Mouse (Mus musculus): ENCODE results near the gene Slco4a1. TPM values are rescaled to one million over a fixed set of nuclear protein-coding genes. Genes with fewer than 3 reads are reported as not detected.

Slco4a1 gene
- polyA plus RNA-seq, 1 experiment from 2014 or later = 4.9 TPM

- 0 out of 2 replicates have a peak, but pooled peaks cover 4% of the 10 kb centered on the region for H3K27me3 ChIP-seq (ENCODE audit: poor library complexity, severe bottlenecking)
- DNase-seq (ENCODE audit: extremely low spot score, low spot score) = no peak
- H3K27ac ChIP-seq = no peak overlapping the region
- H3K9me3 ChIP-seq = no peaks in the 10 kb centered on the region
- H3K36me3 ChIP-seq (replicated peaks) = no peaks in the 10 kb centered on the region
- WGBS = 88% methylated on average over 7 of the region's 7 CpGs
- H3K4me1 ChIP-seq = peaks cover 19% of the 10 kb centered on the region
- H3K4me3 ChIP-seq = no peak overlapping the region
Observed at GRCm38 (mm10) chr2:180433350-180433749, 22.7 kb upstream of the Slco4a1 start.

DNA sequence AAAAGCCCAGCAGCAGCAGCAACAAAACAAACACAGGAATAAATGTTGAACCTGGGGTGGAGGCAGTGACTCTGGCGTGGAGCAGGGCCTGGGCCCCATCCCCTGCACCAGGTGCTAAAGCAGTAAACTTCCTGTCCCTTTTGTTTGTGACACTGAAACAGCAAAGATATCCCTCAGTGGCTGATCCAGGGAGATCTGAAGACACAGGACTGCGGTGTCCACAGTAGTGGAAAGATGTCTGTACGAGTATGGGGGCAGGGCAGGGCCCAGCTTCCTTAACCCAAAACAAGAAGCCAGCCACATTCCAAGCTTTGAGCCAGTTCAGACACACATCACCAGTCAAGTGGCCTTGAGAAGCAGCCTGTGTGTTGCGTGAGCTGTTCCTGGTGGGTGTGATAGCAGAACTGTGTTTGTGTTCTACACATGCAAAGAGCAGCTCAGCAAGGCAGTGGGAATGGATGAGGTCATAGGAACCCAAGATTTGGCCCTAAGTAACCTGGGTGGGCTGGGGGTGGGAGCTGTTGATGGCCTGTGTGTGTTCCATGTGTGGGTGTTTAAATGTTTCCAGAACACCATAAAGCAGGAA, 20.6 kb upstream of the Slco4a1 start:
- Histone ChIP-seq H3K27ac (no peak overlapping the region), H3K9me3 (no peaks in the 10 kb centered on the region), H3K4me3 (no peak overlapping the region), H3K4me1 (peaks cover 23% of the 10 kb centered on the region), H3K36me3 (replicated peaks) (no peaks in the 10 kb centered on the region), H3K27me3 (ENCODE audit: poor library complexity, severe bottlenecking) (0 out of 2 replicates have a peak, but pooled peaks cover 8% of the 10 kb centered on the region)
- WGBS = 81% methylated on average over 4 of the region's 4 CpGs
- no peak for DNase-seq (ENCODE audit: extremely low spot score, low spot score)

GRCm38 (mm10) chr2:180437149-180437864, 18.7 kb upstream of the Slco4a1 start:
- peaks cover 38% of the 10 kb centered on the region for H3K4me1 ChIP-seq
- no peaks in the 10 kb centered on the region for H3K36me3 ChIP-seq (replicated peaks)
- no peak for DNase-seq (ENCODE audit: extremely low spot score, low spot score)
- no peak overlapping the region for H3K27ac ChIP-seq
- WGBS = 85% methylated on average over 5 of the region's 5 CpGs
- no peak overlapping the region for H3K4me3 ChIP-seq
- peaks cover 11% of the 10 kb centered on the region; the same call in 1 of the 2 replicates for H3K27me3 ChIP-seq (ENCODE audit: poor library complexity, severe bottlenecking)
- H3K9me3 ChIP-seq = no peaks in the 10 kb centered on the region

- no peaks in the 10 kb centered on the region for H3K36me3 ChIP-seq (replicated peaks)
- no peak overlapping the region for H3K4me3 ChIP-seq
- no peak for DNase-seq (ENCODE audit: extremely low spot score, low spot score)
- no peak overlapping the region for H3K27ac ChIP-seq
- peaks cover 11% of the 10 kb centered on the region; the same call in 1 of the 2 replicates for H3K27me3 ChIP-seq (ENCODE audit: poor library complexity, severe bottlenecking)
- 86% methylated on average over 3 of the region's 3 CpGs for WGBS
- no peaks in the 10 kb centered on the region for H3K9me3 ChIP-seq
- peaks cover 39% of the 10 kb centered on the region for H3K4me1 ChIP-seq
Observed at GRCm38 (mm10) chr2:180439791-180440190, 16.3 kb upstream of the Slco4a1 start.

DNA sequence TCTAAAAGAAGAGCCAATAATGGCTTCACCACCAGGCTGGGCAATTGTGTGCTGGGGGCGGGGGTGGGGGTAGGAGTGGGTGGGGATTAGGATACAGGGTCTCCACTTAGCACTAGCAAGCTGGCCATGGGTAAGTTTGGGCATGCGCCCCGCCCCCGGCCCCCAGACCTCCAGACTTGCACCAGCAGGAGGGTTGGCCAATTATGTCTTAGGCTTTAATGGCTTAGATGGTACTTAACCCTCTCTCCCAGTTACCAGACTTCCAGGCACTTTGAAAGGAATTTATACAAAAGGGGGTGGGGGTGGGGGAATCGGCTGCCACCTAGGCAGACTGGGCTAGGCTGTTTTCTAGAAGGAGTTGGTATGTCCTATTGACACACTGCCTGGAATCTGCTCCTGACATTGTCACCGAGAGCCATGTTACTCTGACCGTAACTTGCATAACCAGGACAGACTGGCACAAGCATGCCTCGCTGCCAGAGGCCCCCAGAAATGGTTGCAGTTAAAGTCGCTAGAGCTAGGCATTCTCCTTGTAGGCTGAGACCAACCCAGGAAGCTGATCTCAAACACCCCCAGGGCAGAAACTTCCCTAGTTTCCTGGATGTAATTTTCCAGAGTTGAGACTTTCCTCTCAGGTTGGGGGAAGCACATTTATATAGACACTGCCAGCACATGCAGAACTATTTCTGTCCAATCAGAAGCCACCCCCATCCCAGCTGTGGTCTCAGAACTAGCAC, 15.3 kb upstream of the Slco4a1 start:
- WGBS = 45% methylated on average over 9 of the region's 9 CpGs

DNA sequence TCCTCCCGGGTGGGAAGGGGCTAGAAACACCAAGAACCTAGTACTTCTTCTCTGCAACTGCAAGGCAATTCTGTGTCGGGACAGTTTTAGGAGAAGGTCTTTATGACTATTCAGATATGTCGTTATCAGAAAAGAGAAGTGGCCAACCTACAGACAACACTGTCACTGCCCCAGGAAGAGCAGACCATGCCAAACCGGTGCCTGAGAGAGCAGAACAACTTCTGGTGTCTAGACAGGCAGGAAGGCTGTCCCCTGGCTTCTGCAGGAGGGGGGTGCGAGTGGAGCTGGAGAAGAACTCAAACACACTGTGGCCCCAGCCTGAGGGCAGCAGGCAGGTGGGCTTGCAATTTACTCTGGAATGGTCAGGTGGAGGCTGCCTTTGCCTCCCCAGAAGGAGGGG, 14.0 kb upstream of the Slco4a1 start:
- WGBS = 91% methylated on average over 5 of the region's 5 CpGs
- H3K4me3 ChIP-seq = no peak overlapping the region
- no peak for DNase-seq (ENCODE audit: extremely low spot score, low spot score)

More for the DNA sequence above, 15.3 kb upstream of the Slco4a1 start:
- H3K4me3 ChIP-seq = no peak overlapping the region
- peak; percentile 37 for DNase-seq (ENCODE audit: extremely low spot score, low spot score)
- H3K9me3 ChIP-seq = no peaks in the 10 kb centered on the region
- H3K27me3 ChIP-seq (ENCODE audit: poor library complexity, severe bottlenecking) = peaks cover 11% of the 10 kb centered on the region; the same call in 1 of the 2 replicates
- 0 out of 2 replicates have a peak overlapping the region, but pooled peaks have one; percentile 7 for H3K27ac ChIP-seq
- no peaks in the 10 kb centered on the region for H3K36me3 ChIP-seq (replicated peaks)
- peaks cover 46% of the 10 kb centered on the region for H3K4me1 ChIP-seq

GRCm38 (mm10) chr2:180443861-180444260, 12.2 kb upstream of the Slco4a1 start:
- H3K36me3 ChIP-seq (replicated peaks) = no peaks in the 10 kb centered on the region
- no peak overlapping the region for H3K27ac ChIP-seq
- WGBS = 71% methylated on average over 7 of the region's 7 CpGs
- H3K27me3 ChIP-seq (ENCODE audit: poor library complexity, severe bottlenecking) = peaks cover 14% of the 10 kb centered on the region
- H3K4me3 ChIP-seq = no peak overlapping the region
- no peaks in the 10 kb centered on the region for H3K9me3 ChIP-seq
- no peak for DNase-seq (ENCODE audit: extremely low spot score, low spot score)
- H3K4me1 ChIP-seq = peaks cover 42% of the 10 kb centered on the region

More for the DNA sequence above, 14.0 kb upstream of the Slco4a1 start:
- Histone ChIP-seq H3K4me1 (peaks cover 39% of the 10 kb centered on the region), H3K27me3 (ENCODE audit: poor library complexity, severe bottlenecking) (peaks cover 11% of the 10 kb centered on the region; the same call in 1 of the 2 replicates), H3K27ac (0 out of 2 replicates have a peak overlapping the region, but pooled peaks have one; percentile 9), H3K9me3 (no peaks in the 10 kb centered on the region), H3K36me3 (replicated peaks) (no peaks in the 10 kb centered on the region)

GRCm38 (mm10) chr2:180444957-180445785, 10.9 kb upstream of the Slco4a1 start:
- no peaks in the 10 kb centered on the region for H3K9me3 ChIP-seq
- H3K4me3 ChIP-seq = no peak overlapping the region
- H3K27ac ChIP-seq = no peak overlapping the region
- peaks cover 35% of the 10 kb centered on the region for H3K4me1 ChIP-seq
- H3K36me3 ChIP-seq (replicated peaks) = no peaks in the 10 kb centered on the region
- WGBS = 66% methylated on average over 8 of the region's 9 CpGs
- peaks cover 10% of the 10 kb centered on the region for H3K27me3 ChIP-seq (ENCODE audit: poor library complexity, severe bottlenecking)
- DNase-seq (ENCODE audit: extremely low spot score, low spot score) = no peak

- 94% methylated on average over 1 of the region's 1 CpGs for WGBS
- Histone ChIP-seq H3K27ac (no peak overlapping the region), H3K4me1 (peaks cover 27% of the 10 kb centered on the region), H3K4me3 (no peak overlapping the region), H3K36me3 (replicated peaks) (no peaks in the 10 kb centered on the region), H3K9me3 (no peaks in the 10 kb centered on the region), H3K27me3 (ENCODE audit: poor library complexity, severe bottlenecking) (peaks cover 10% of the 10 kb centered on the region)
- no peak for DNase-seq (ENCODE audit: extremely low spot score, low spot score)
Observed at GRCm38 (mm10) chr2:180445962-180446361, 10.1 kb upstream of the Slco4a1 start.

GRCm38 (mm10) chr2:180449007-180449406, 7.0 kb upstream of the Slco4a1 start:
- Histone ChIP-seq H3K9me3 (no peaks in the 10 kb centered on the region), H3K4me3 (no peak overlapping the region), H3K27ac (no peak overlapping the region), H3K27me3 (ENCODE audit: poor library complexity, severe bottlenecking) (peaks cover 16% of the 10 kb centered on the region), H3K36me3 (replicated peaks) (no peaks in the 10 kb centered on the region), H3K4me1 (peaks cover 12% of the 10 kb centered on the region)
- 82% methylated on average over 5 of the region's 5 CpGs for WGBS
- DNase-seq (ENCODE audit: extremely low spot score, low spot score) = no peak

DNA sequence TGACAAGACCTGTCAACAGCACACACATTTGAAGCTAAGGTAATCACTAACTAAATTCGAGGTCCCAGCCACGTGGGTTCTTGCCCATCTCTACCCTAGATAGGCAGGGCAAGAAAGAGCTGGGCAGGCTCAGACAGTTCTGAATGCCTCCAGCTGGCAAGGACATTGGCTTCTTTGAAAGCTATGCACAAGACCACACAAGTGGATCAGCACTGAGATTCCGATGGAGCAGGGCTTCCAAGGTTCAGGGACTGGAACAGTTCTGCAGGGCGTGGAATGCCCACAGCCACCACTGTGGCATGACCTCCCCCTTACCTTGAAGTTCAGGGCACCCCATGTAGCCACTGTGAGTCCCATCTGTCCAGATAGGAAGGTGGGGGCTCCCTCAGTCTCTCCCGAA, 5.5 kb upstream of the Slco4a1 start:
- H3K4me3 ChIP-seq = no peak overlapping the region
- peaks cover 31% of the 10 kb centered on the region for H3K27me3 ChIP-seq (ENCODE audit: poor library complexity, severe bottlenecking)
- WGBS = 88% methylated on average over 5 of the region's 5 CpGs
- no peaks in the 10 kb centered on the region for H3K36me3 ChIP-seq (replicated peaks)
- no peaks in the 10 kb centered on the region for H3K9me3 ChIP-seq
- no peak for DNase-seq (ENCODE audit: extremely low spot score, low spot score)
- no peak overlapping the region for H3K27ac ChIP-seq
- H3K4me1 ChIP-seq = peaks cover 5% of the 10 kb centered on the region

DNA sequence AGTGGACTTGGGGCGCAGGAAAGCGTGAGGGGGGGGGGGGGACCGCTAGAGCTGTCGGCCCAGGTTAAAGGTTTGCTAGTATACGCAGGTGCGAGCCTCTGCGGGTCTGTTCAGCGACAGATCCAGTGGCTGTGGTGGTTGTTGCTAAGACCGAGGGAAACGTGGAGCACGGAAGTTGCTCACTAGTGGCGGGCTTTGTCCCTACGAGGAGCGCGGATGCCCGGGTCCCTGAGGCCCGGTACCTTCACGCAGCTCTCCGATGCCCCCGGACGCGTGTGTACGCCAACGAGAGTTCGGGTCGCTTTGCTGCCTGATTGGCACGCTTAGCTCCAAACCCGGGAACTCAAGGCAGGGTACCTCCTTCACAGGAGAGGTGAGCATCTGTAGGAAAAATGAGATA, 660 bp downstream of the Slco4a1 start:
- H3K27me3 ChIP-seq (ENCODE audit: poor library complexity, severe bottlenecking) = peaks cover 80% of the 10 kb centered on the region
- under 1% methylated on average over 28 of the region's 28 CpGs for WGBS
- no peaks in the 10 kb centered on the region for H3K9me3 ChIP-seq
- H3K27ac ChIP-seq = peak overlapping the region; percentile 85
- H3K36me3 ChIP-seq (replicated peaks) = no peaks in the 10 kb centered on the region
- DNase-seq (ENCODE audit: extremely low spot score, low spot score) = no peak
- H3K4me3 ChIP-seq = peak overlapping the region; percentile 72
- H3K4me1 ChIP-seq = peaks cover 36% of the 10 kb centered on the region
